In genomic region chr14:60137812-60138211, GRCm38 (mm10) we compare ENCODE assay signal across 26 mouse cellular contexts.
"Had no signal": no experiment of that assay in that cellular context is flagged by ENCODE, and none has a peak within 500 bp of the region (broad histone marks: within the 10 kb centered on the region; RNA-seq: fewer than 3 reads in every experiment).

No protein-coding gene starts in this region.

- H3K36me3 ChIP-seq: heart, embryonic 13.5 days; heart, embryonic 15.5 days; hindbrain, embryonic 10.5 days; hindbrain, embryonic 12.5 days; kidney, embryonic 15.5 days; limb, embryonic 13.5 days; limb, embryonic 15.5 days; liver, embryonic 12.5 days had no signal

- ATAC-seq: hindbrain, embryonic 16.5 days; intestine, embryonic 16.5 days; liver, embryonic 12.5 days had no signal

- H3K9ac ChIP-seq: heart, embryonic 13.5 days; heart, embryonic 15.5 days; hindbrain, embryonic 12.5 days; hindbrain, embryonic 14.5 days; kidney, embryonic 15.5 days; limb, embryonic 13.5 days; limb, embryonic 15.5 days; liver, embryonic 12.5 days; liver, embryonic 14.5 days had no signal

- H3K9me3 ChIP-seq: heart, embryonic 13.5 days; heart, embryonic 15.5 days; hindbrain, embryonic 10.5 days; hindbrain, embryonic 12.5 days; kidney, embryonic 15.5 days; limb, embryonic 13.5 days; limb, embryonic 15.5 days; liver, embryonic 12.5 days had no signal

- H3K4me1 ChIP-seq: heart, embryonic 13.5 days; heart, embryonic 15.5 days; hindbrain, embryonic 12.5 days; limb, embryonic 13.5 days; limb, embryonic 15.5 days; liver, embryonic 12.5 days had no signal

- H3K4me3 ChIP-seq: gastrocnemius, adult 2 months; heart, adult 2 months; heart, embryonic 13.5 days; heart, embryonic 15.5 days; hindbrain, embryonic 10.5 days; hindbrain, embryonic 12.5 days; kidney, embryonic 15.5 days; limb, embryonic 13.5 days; limb, embryonic 15.5 days; liver, embryonic 12.5 days had no signal

- DNase-seq: gastrocnemius, adult 2 months; gastrocnemius, postnatal 10 days; gastrocnemius, postnatal 25 days; heart, adult 2 months; heart, postnatal 4 days; kidney, adult 11 months; kidney, adult 2 months; kidney, adult 9 months; kidney, postnatal 14 days; kidney, postnatal 36 days; layer of hippocampus, adult 9-11 months; layer of hippocampus, postnatal 36 days; left cerebral cortex, postnatal 4 days had no signal

- H3K27ac ChIP-seq: gastrocnemius, adult 2 months; heart, adult 2 months; heart, embryonic 13.5 days; heart, embryonic 15.5 days; hindbrain, embryonic 10.5 days; hindbrain, embryonic 12.5 days; hindbrain, embryonic 14.5 days; kidney, embryonic 15.5 days; kidney, postnatal 0 days; limb, embryonic 13.5 days; limb, embryonic 15.5 days; liver, embryonic 12.5 days; liver, embryonic 14.5 days had no signal
